Mouse (Mus musculus): Measurements from ENCODE around the gene Sirt2. TPM values are rescaled to one million over a fixed set of nuclear protein-coding genes. Genes with fewer than 3 reads are reported as not detected.

The Sirt2 gene
- polyA plus RNA-seq, 1 experiment, result 96.2 TPM

Other genes with a start within 250 kb of the Sirt2 start
- not detected in 2 replicates for gene Ifnl3, start 243.9 kb upstream of the Sirt2 start, polyA plus RNA-seq (2012; ENCODE audit: insufficient read depth, insufficient read length, missing spikeins)
- not detected in 2 replicates for gene Sycn, start 225.8 kb upstream of the Sirt2 start, polyA plus RNA-seq (2012; ENCODE audit: insufficient read depth, insufficient read length, missing spikeins)
- gene Nccrp1, start 219.5 kb upstream of the Sirt2 start, polyA plus RNA-seq (2012; ENCODE audit: insufficient read depth, insufficient read length, missing spikeins), result not detected in 2 replicates
- 18.8 and 24.4 TPM in 2 replicates for gene Samd4b, start 168.6 kb upstream of the Sirt2 start, polyA plus RNA-seq (2012; ENCODE audit: insufficient read depth, insufficient read length, missing spikeins)
- gene Pak4, start 168.6 kb upstream of the Sirt2 start, polyA plus RNA-seq (2012; ENCODE audit: insufficient read depth, insufficient read length, missing spikeins), result 4.1 and 5.8 TPM in 2 replicates
- not detected in 2 replicates for gene Acp7, start 135.4 kb upstream of the Sirt2 start, polyA plus RNA-seq (2012; ENCODE audit: insufficient read depth, insufficient read length, missing spikeins)
- gene Fbxo27, start 73.9 kb upstream of the Sirt2 start, polyA plus RNA-seq (2012; ENCODE audit: insufficient read depth, insufficient read length, missing spikeins), result 1.2 and 1.4 TPM in 2 replicates
- gene Fbxo17, start 49.9 kb upstream of the Sirt2 start, polyA plus RNA-seq (2012; ENCODE audit: insufficient read depth, insufficient read length, missing spikeins), result 0.71 and 2.5 TPM in 2 replicates
- 64.4 and 106 TPM in 2 replicates for gene Mrps12, start 24.9 kb upstream of the Sirt2 start, polyA plus RNA-seq (2012; ENCODE audit: insufficient read depth, insufficient read length, missing spikeins)
- gene Sars2, start 24.7 kb upstream of the Sirt2 start, polyA plus RNA-seq (2012; ENCODE audit: insufficient read depth, insufficient read length, missing spikeins), result 13.0 and 14.5 TPM in 2 replicates
- gene Ccer2, start 10.6 kb upstream of the Sirt2 start, polyA plus RNA-seq (2012; ENCODE audit: insufficient read depth, insufficient read length, missing spikeins), result not detected in 2 replicates
- 15.5 and 16.9 TPM in 2 replicates for gene Nfkbib, start 777 bp downstream of the Sirt2 start, polyA plus RNA-seq (2012; ENCODE audit: insufficient read depth, insufficient read length, missing spikeins)
- 2.5 and 4.6 TPM in 2 replicates for gene Rinl, start 22.2 kb downstream of the Sirt2 start, polyA plus RNA-seq (2012; ENCODE audit: insufficient read depth, insufficient read length, missing spikeins)
- gene Hnrnpl, start 41.8 kb downstream of the Sirt2 start, polyA plus RNA-seq (2012; ENCODE audit: insufficient read depth, insufficient read length, missing spikeins), result 122 and 131 TPM in 2 replicates
- 3,379 and 3,601 TPM in 2 replicates for gene Ech1, start 58.5 kb downstream of the Sirt2 start, polyA plus RNA-seq (2012; ENCODE audit: insufficient read depth, insufficient read length, missing spikeins)
- gene Lgals4, start 67.1 kb downstream of the Sirt2 start, polyA plus RNA-seq (2012; ENCODE audit: insufficient read depth, insufficient read length, missing spikeins), result 12.0 and 14.6 TPM in 2 replicates
- gene Lgals7, start 97.1 kb downstream of the Sirt2 start, polyA plus RNA-seq (2012; ENCODE audit: insufficient read depth, insufficient read length, missing spikeins), result 2.3 TPM in 1 of 2 replicates, not detected in the other
- 0.63 and 0.71 TPM in 2 replicates for gene Capn12, start 114.7 kb downstream of the Sirt2 start, polyA plus RNA-seq (2012; ENCODE audit: insufficient read depth, insufficient read length, missing spikeins)
- 122 and 135 TPM in 2 replicates for gene Actn4, start 195.6 kb downstream of the Sirt2 start, polyA plus RNA-seq (2012; ENCODE audit: insufficient read depth, insufficient read length, missing spikeins)
- gene Eif3k, start 215.1 kb downstream of the Sirt2 start, polyA plus RNA-seq (2012; ENCODE audit: insufficient read depth, insufficient read length, missing spikeins), result 165 and 216 TPM in 2 replicates
- gene Map4k1, start 215.3 kb downstream of the Sirt2 start, polyA plus RNA-seq (2012; ENCODE audit: insufficient read depth, insufficient read length, missing spikeins), result 0.63 and 1.4 TPM in 2 replicates